Mouse (Mus musculus): ENCODE results near the gene Ank3. TPM values are rescaled to one million over a fixed set of nuclear protein-coding genes. Genes with fewer than 3 reads are reported as not detected.
A peak's percentile ranks its signal among the peaks of the same experiment; 100 is the strongest.

The Ank3 gene
- polyA plus RNA-seq, 1 experiment from 2014 or later, result 19.0 TPM

DNA sequence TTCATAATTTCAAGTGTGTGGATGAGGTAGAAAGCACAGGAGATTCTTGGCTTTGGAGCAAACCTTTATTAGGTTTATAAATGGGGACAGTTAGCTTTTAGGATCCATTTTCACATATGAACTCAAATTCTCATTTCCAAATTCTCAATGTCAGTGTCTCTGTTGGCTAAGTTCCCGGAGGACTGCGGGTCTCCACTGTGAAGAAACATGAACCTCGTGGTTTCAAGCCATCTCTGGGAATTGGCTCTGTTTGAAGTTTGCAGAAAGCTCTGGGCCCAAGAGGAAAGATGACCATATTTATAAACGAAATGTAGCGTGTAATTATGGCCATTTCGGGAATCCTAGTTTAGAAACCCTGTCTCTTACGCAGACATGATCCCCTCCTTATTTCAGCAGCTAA, 32.5 kb downstream of the Ank3 start:
- H3K4me2 ChIP-seq (ENCODE audit: low read depth, low read length), result no peak overlapping the region
- no peak overlapping the region for H3K9ac ChIP-seq (ENCODE audit: low read length)
- no peak overlapping the region for H3K27ac ChIP-seq (ENCODE audit: low read length)
- H3K4me1 ChIP-seq (replicated peaks; ENCODE audit: control insufficient read depth, insufficient read depth, low read length), result no peaks in the 10 kb centered on the region; the same call in 1 of the 2 replicates
- 57% methylated on average over 7 of the region's 7 CpGs for WGBS
- H3K36me3 ChIP-seq (ENCODE audit: control insufficient read depth, insufficient read depth, low read length), result no peaks in the 10 kb centered on the region
- H3K4me3 ChIP-seq (ENCODE audit: low read length), result no peak overlapping the region
- H3K27me3 ChIP-seq (ENCODE audit: control insufficient read depth, insufficient read depth, low read depth, low read length), result no peaks in the 10 kb centered on the region
- ATAC-seq (ENCODE audit: low read depth), result no peak
- no peaks in the 10 kb centered on the region for H3K9me3 ChIP-seq (ENCODE audit: control insufficient read depth, low read length)

DNA sequence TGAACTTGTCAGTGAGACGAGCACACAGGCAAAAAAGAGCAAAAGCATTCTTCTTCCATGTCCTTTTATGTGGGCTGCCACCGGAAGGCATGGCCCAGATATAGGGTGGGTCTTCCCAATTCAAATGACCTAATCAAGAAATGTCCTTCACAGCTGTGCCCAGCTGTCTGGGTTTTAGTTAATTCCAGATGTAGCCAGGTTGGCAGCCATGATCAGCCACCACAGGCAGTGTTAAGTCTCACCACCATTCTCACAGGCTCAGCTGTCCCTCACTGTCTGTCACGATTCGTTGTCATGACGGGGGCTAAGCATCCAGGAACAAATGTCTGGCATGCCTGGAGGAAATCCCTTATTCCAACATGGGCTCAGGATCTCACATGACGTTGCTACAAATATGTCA, 36.6 kb downstream of the Ank3 start:
- Histone ChIP-seq H3K9ac (ENCODE audit: low read length) (no peak overlapping the region), H3K4me1 (replicated peaks; ENCODE audit: control insufficient read depth, insufficient read depth, low read length) (no peaks in the 10 kb centered on the region), H3K27ac (ENCODE audit: low read length) (no peak overlapping the region), H3K9me3 (ENCODE audit: control insufficient read depth, low read length) (no peaks in the 10 kb centered on the region), H3K4me2 (ENCODE audit: low read depth, low read length) (no peak overlapping the region), H3K4me3 (ENCODE audit: low read length) (no peak overlapping the region), H3K27me3 (ENCODE audit: control insufficient read depth, insufficient read depth, low read depth, low read length) (no peaks in the 10 kb centered on the region), H3K36me3 (ENCODE audit: control insufficient read depth, insufficient read depth, low read length) (no peaks in the 10 kb centered on the region)
- ATAC-seq (ENCODE audit: low read depth), result no peak
- 74% methylated on average over 6 of the region's 6 CpGs for WGBS

DNA sequence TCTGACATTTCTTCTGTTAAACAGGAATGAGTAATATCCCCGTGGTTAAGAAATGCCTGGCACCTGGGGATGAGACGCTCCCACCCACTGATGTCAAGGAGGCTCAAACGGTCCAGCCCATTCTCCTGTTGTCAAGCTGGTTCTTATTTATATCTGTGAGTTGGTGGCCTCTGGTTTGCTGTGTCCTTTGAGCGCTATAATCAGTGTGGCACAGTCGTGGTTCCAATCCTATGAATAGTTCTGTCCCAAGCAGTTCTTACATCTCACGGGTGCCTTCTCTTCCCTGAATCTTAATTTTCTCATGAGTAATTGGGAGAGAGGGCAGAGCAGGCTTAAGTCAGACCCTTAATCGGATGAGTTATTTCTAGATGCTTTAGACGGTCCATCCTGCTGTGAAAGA, 40.9 kb downstream of the Ank3 start:
- Histone ChIP-seq H3K27ac (ENCODE audit: low read length) (no peak overlapping the region), H3K4me1 (replicated peaks; ENCODE audit: control insufficient read depth, insufficient read depth, low read length) (no peaks in the 10 kb centered on the region), H3K9me3 (ENCODE audit: control insufficient read depth, low read length) (no peaks in the 10 kb centered on the region), H3K9ac (ENCODE audit: low read length) (no peak overlapping the region), H3K36me3 (ENCODE audit: control insufficient read depth, insufficient read depth, low read length) (no peaks in the 10 kb centered on the region), H3K27me3 (ENCODE audit: control insufficient read depth, insufficient read depth, low read depth, low read length) (no peaks in the 10 kb centered on the region), H3K4me2 (ENCODE audit: low read depth, low read length) (no peak overlapping the region), H3K4me3 (ENCODE audit: low read length) (no peak overlapping the region)
- no peak for ATAC-seq (ENCODE audit: low read depth)
- 77% methylated on average over 8 of the region's 8 CpGs for WGBS

DNA sequence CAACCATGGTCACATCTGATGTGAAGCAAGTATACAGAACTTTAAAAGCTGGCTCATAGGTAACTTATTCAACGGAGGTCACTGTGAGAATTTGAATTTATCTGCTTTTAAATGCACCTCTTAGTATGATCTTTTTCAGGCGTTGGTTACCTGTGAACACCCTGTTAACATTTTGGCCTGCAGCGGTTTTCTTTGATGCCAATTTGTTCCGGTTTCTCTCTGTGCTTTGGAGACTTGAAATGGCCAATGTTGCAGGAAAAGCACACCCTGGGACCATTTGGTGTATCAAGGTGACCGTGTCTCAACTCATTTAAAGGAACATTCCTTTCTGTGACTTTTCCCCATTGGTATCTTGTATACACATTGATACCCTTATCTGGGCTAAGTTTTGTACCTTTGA, 46.0 kb downstream of the Ank3 start:
- no peak overlapping the region for H3K4me3 ChIP-seq (ENCODE audit: low read length)
- H3K27me3 ChIP-seq (ENCODE audit: control insufficient read depth, insufficient read depth, low read depth, low read length), result no peaks in the 10 kb centered on the region
- no peak for ATAC-seq (ENCODE audit: low read depth)
- no peaks in the 10 kb centered on the region for H3K9me3 ChIP-seq (ENCODE audit: control insufficient read depth, low read length)
- 75% methylated on average over 5 of the region's 5 CpGs for WGBS
- no peak overlapping the region for H3K27ac ChIP-seq (ENCODE audit: low read length)
- no peak overlapping the region for H3K9ac ChIP-seq (ENCODE audit: low read length)
- no peak overlapping the region for H3K4me2 ChIP-seq (ENCODE audit: low read depth, low read length)
- peaks cover 11% of the 10 kb centered on the region for H3K4me1 ChIP-seq (replicated peaks; ENCODE audit: control insufficient read depth, insufficient read depth, low read length)
- no peaks in the 10 kb centered on the region for H3K36me3 ChIP-seq (ENCODE audit: control insufficient read depth, insufficient read depth, low read length)

DNA sequence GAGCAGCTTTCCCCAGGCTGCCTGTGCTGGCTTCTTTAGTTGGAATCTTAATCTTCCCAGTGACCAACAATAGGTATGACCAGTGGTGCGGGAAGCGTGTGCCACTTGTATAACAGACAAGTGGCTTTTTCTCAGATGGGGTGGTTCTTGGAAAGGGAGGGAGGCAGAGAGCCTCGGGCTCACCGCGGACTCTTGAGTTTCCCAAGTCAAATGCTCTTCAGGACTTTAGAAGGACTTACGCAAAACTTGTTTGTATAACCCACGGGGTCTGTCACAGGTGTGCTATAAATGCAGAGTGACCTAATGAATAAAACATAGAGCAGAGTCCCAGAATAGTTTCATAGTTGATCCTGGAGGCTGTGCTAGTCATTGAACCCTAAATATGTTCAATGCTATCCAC, 47.4 kb downstream of the Ank3 start:
- no peak overlapping the region for H3K4me3 ChIP-seq (ENCODE audit: low read length)
- H3K27me3 ChIP-seq (ENCODE audit: control insufficient read depth, insufficient read depth, low read depth, low read length), result no peaks in the 10 kb centered on the region
- no peak overlapping the region for H3K27ac ChIP-seq (ENCODE audit: low read length)
- no peaks in the 10 kb centered on the region for H3K36me3 ChIP-seq (ENCODE audit: control insufficient read depth, insufficient read depth, low read length)
- ATAC-seq (ENCODE audit: low read depth), result peak; percentile 75
- no peak overlapping the region for H3K9ac ChIP-seq (ENCODE audit: low read length)
- H3K4me2 ChIP-seq (ENCODE audit: low read depth, low read length), result no peak overlapping the region
- H3K9me3 ChIP-seq (ENCODE audit: control insufficient read depth, low read length), result no peaks in the 10 kb centered on the region
- peaks cover 16% of the 10 kb centered on the region for H3K4me1 ChIP-seq (replicated peaks; ENCODE audit: control insufficient read depth, insufficient read depth, low read length)
- 49% methylated on average over 7 of the region's 7 CpGs for WGBS

DNA sequence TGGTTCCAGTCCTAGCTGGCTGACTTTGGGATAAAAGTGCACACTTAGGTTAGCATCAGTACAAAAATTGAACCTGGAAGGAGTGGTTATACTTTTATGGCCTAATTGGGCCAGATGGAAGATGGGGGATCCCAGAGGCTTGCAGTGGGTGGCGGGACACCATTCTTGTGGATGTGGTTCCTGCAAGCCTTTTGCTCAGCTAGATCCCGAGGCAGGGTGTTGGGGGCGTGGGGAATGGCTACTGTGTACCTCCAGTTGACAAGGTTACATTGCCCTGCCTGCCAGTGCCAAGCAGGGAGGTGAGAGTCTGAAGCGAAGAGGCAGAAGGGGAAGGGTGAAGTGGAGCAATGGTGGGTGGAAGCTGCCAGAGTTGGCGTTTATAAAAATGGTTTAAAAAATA, 48.0 kb downstream of the Ank3 start:
- Histone ChIP-seq H3K36me3 (ENCODE audit: control insufficient read depth, insufficient read depth, low read length) (no peaks in the 10 kb centered on the region), H3K4me2 (ENCODE audit: low read depth, low read length) (no peak overlapping the region), H3K27me3 (ENCODE audit: control insufficient read depth, insufficient read depth, low read depth, low read length) (no peaks in the 10 kb centered on the region), H3K9me3 (ENCODE audit: control insufficient read depth, low read length) (no peaks in the 10 kb centered on the region), H3K4me1 (replicated peaks; ENCODE audit: control insufficient read depth, insufficient read depth, low read length) (peaks cover 16% of the 10 kb centered on the region), H3K9ac (ENCODE audit: low read length) (no peak overlapping the region), H3K27ac (ENCODE audit: low read length) (no peak overlapping the region), H3K4me3 (ENCODE audit: low read length) (no peak overlapping the region)
- no peak for ATAC-seq (ENCODE audit: low read depth)
- 60% methylated on average over 5 of the region's 5 CpGs for WGBS

DNA sequence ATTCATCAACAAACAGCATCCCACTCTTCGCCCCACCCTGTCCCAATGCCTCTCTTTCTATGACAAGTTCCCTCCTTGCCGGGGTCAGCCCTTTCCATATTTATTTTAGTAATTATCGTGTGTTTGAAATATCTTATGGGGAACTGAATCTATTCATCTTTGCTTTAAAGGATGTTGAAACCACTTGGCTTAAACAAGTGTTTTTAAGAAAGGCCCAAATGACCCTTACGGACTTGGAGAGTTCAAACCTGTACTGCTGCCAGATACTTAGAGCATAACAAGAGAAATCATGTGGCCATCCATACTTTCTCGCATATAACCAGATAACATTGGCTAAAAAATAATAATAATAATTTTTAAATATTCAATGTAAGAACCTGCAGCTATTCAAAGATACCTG, 48.7 kb downstream of the Ank3 start:
- H3K9me3 ChIP-seq (ENCODE audit: control insufficient read depth, low read length), result no peaks in the 10 kb centered on the region
- ATAC-seq (ENCODE audit: low read depth), result no peak
- H3K4me2 ChIP-seq (ENCODE audit: low read depth, low read length), result peak overlapping the region; percentile 31
- whole genome bisulfite sequencing, result 38% methylated on average over 5 of the region's 5 CpGs
- H3K27me3 ChIP-seq (ENCODE audit: control insufficient read depth, insufficient read depth, low read depth, low read length), result no peaks in the 10 kb centered on the region
- peaks cover 16% of the 10 kb centered on the region for H3K4me1 ChIP-seq (replicated peaks; ENCODE audit: control insufficient read depth, insufficient read depth, low read length)
- no peak overlapping the region for H3K27ac ChIP-seq (ENCODE audit: low read length)
- H3K36me3 ChIP-seq (ENCODE audit: control insufficient read depth, insufficient read depth, low read length), result no peaks in the 10 kb centered on the region
- H3K4me3 ChIP-seq (ENCODE audit: low read length), result peak overlapping the region; percentile 12; the same call in 1 of the 2 replicates
- H3K9ac ChIP-seq (ENCODE audit: low read length), result no peak overlapping the region

DNA sequence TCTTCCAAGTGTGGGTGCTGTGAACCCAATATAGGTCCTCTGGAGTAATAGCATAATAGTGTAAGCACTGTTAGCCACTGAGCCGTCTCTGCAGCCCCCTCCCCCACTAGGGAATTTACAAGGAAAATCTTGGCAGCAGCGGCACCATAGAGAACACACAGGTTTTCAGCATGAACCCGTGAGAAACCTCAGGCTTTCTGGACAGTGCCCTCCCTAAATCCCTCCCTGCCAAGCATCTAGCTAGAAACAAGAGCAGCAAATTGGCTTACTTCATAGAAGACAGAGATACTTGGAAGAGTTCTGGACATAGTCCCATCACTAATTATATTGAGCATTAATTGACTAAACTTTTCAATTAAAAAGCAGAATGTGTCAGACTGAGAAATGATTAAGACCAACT, 49.6 kb downstream of the Ank3 start:
- Histone ChIP-seq H3K9me3 (ENCODE audit: control insufficient read depth, low read length) (no peaks in the 10 kb centered on the region), H3K9ac (ENCODE audit: low read length) (no peak overlapping the region), H3K4me2 (ENCODE audit: low read depth, low read length) (no peak overlapping the region), H3K27me3 (ENCODE audit: control insufficient read depth, insufficient read depth, low read depth, low read length) (no peaks in the 10 kb centered on the region), H3K4me1 (replicated peaks; ENCODE audit: control insufficient read depth, insufficient read depth, low read length) (peaks cover 16% of the 10 kb centered on the region), H3K4me3 (ENCODE audit: low read length) (no peak overlapping the region), H3K27ac (ENCODE audit: low read length) (no peak overlapping the region), H3K36me3 (ENCODE audit: control insufficient read depth, insufficient read depth, low read length) (no peaks in the 10 kb centered on the region)
- ATAC-seq (ENCODE audit: low read depth), result no peak
- 45% methylated on average over 3 of the region's 3 CpGs for WGBS

DNA sequence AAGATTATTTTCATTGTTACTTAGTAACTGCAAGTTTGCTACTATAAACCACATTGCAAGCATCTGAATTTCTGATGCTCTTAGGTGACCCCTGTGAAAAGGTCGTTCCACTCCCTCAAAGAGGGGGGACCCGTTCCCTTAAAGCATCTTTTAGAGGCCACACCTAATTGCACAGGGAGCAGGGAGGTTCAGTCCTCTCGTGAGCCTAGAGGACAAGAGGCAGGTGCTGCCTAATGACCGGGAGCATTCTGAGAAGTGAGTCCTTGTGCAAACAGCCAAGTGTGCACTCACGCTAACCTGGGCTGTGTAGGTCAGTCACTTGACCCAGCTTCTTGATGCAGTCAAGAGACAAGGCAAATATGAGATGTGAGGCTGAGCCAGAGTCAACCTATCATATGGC, 52.4 kb downstream of the Ank3 start:
- H3K9me3 ChIP-seq (ENCODE audit: control insufficient read depth, low read length), result no peaks in the 10 kb centered on the region
- H3K36me3 ChIP-seq (ENCODE audit: control insufficient read depth, insufficient read depth, low read length), result no peaks in the 10 kb centered on the region
- H3K4me1 ChIP-seq (replicated peaks; ENCODE audit: control insufficient read depth, insufficient read depth, low read length), result peaks cover 16% of the 10 kb centered on the region
- H3K27ac ChIP-seq (ENCODE audit: low read length), result no peak overlapping the region
- H3K4me2 ChIP-seq (ENCODE audit: low read depth, low read length), result no peak overlapping the region
- 43% methylated on average over 5 of the region's 5 CpGs for WGBS
- H3K4me3 ChIP-seq (ENCODE audit: low read length), result no peak overlapping the region
- H3K9ac ChIP-seq (ENCODE audit: low read length), result no peak overlapping the region
- no peaks in the 10 kb centered on the region for H3K27me3 ChIP-seq (ENCODE audit: control insufficient read depth, insufficient read depth, low read depth, low read length)
- peak; percentile 68 for ATAC-seq (ENCODE audit: low read depth)
